Mouse (Mus musculus): ENCODE measurements around the gene Tecpr1. TPM values are rescaled to one million over a fixed set of nuclear protein-coding genes. Genes with fewer than 3 reads are reported as not detected.

Tecpr1 gene
- polyA plus RNA-seq, 1 experiment from 2014 or later: 3.2 TPM

DNA sequence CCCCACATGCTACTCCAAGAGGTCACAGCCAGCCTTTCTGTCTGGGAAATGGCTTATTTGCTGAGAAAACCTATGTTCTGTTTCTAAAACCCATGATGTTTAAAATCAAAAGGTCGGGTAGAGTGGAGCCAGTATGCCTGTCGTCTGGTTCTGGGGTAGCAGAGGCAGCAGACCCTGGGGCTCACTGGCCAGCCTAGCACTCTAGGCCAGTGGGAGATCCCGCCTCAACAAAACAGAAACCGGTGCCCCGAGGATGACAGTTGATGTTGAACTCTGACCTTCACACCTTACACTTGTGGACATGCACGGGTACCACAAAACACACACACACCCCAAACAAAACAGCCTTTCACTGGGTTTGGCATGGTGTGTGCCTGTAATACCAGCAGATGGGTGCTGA is 35.0 kb downstream of the Tecpr1 start:
- 68% methylated on average over 6 of the region's 6 CpGs for WGBS (ENCODE audit: insufficient replicate concordance)
- Histone ChIP-seq H3K36me3 (peaks cover 22% of the 10 kb centered on the region), H3K9me3 (replicated peaks) (no peaks in the 10 kb centered on the region), H3K4me3 (replicated peaks) (no peak overlapping the region), H3K27ac (no peak overlapping the region), H3K27me3 (no peaks in the 10 kb centered on the region), H3K9ac (no peak overlapping the region), H3K4me2 (no peak overlapping the region), H3K4me1 (replicated peaks) (peaks cover 27% of the 10 kb centered on the region)
- ATAC-seq (ENCODE audit: low read depth) (no peak), DNase-seq (no peak)

DNA sequence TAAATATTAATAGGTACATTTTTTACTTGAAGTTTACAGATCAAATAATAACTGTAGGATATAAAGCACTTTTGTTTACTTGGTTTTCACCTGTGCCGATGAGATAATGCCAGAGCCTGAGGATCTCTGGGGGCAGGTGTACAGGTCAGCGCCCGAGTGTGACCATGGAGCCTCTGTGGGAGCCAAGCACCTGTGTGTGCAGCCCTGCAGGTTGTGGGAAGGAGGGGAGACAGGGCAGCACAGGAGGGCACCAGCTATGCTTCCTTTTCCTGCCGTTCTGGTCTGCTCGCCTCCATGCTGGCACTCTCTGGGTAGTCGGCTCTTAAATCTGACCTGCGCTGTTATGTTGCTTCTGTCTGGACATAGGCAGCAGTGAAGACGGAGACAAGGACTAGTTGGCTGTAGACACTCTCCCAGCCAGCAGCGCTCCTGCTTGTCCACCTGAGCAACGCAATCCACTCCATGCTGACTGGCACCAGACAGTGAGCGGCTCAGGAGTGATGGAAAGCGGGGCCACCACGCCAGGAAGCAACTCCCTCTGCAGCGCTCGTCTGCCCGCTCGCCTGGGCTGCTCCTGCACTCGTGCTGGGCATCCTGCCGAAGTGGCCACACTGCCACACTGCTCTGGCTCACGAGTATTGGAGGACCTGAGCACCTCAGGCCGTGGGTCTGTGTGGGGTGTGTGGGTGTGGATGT is 38.9 kb downstream of the Tecpr1 start:
- Histone ChIP-seq H3K4me2 (no peak overlapping the region), H3K9me3 (replicated peaks) (no peaks in the 10 kb centered on the region), H3K36me3 (peaks cover 34% of the 10 kb centered on the region), H3K4me1 (replicated peaks) (peaks cover 28% of the 10 kb centered on the region), H3K27ac (no peak overlapping the region), H3K4me3 (replicated peaks) (no peak overlapping the region), H3K9ac (no peak overlapping the region), H3K27me3 (no peaks in the 10 kb centered on the region)
- 84% methylated on average over 21 of the region's 21 CpGs for WGBS (ENCODE audit: insufficient replicate concordance)
- ATAC-seq (ENCODE audit: low read depth) (no peak), DNase-seq (no peak)

DNA sequence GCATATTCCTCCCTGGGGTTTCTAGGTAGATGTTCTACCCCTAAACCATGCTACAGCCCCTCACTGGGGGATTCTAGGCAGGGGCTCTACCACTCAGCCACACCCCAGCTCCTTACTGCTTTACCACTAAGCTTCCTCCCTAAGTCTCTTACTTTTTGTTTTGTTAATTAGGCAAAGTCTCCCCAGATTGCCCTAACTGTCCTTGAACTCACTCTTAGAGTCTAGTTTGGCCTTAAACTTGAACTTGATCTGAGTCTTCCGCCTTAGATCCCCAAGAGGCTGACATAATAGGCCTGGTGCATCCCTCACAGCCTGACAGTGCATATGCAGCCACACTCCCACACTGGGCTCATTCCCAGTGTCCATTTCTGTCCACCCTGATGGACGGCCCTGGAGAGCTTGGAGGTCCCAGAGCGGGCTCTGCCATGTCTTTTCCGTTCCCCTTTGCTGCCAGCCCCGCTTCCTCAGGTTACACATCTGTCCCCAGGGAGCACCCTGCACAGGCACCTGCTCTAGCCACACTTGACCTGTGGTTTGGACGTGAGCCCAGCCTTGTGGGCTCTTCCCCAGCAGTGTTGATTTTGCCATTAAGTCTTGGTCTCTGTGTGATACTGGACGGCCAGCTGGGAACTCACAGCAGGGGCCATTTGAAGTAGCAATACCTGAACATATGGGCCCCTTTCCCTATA is 39.6 kb downstream of the Tecpr1 start:
- Histone ChIP-seq H3K4me2 (no peak overlapping the region), H3K4me1 (replicated peaks) (peaks cover 23% of the 10 kb centered on the region), H3K9me3 (replicated peaks) (no peaks in the 10 kb centered on the region), H3K36me3 (peaks cover 40% of the 10 kb centered on the region), H3K27ac (no peak overlapping the region), H3K4me3 (replicated peaks) (no peak overlapping the region), H3K27me3 (no peaks in the 10 kb centered on the region), H3K9ac (no peak overlapping the region)
- DNase-seq: no peak
- ATAC-seq (ENCODE audit: low read depth): no peak
- WGBS (ENCODE audit: insufficient replicate concordance): 74% methylated on average over 7 of the region's 7 CpGs

DNA sequence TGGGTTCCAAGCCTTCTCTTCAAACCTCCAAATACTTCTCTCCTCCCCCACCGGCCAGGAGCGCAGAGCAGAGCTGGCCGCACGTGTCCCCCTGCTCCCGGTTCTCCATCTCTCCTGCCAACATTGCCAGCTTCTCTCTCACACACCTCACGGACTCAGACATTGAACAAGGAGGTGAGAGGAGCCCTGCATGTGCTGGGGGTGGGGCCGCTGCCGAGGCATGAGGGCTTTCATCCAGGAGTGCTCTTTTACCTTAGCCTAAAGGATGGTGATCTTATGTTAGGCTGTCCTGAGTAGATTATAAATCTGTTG is 40.2 kb downstream of the Tecpr1 start:
- no peak for DNase-seq
- no peak overlapping the region for H3K27ac ChIP-seq
- no peak overlapping the region for H3K9ac ChIP-seq
- H3K4me2 ChIP-seq: 0 out of 2 replicates have a peak overlapping the region, but pooled peaks have one; percentile 2
- ATAC-seq (ENCODE audit: low read depth): no peak
- H3K4me3 ChIP-seq (replicated peaks): no peak overlapping the region
- WGBS (ENCODE audit: insufficient replicate concordance): 65% methylated on average over 8 of the region's 8 CpGs
- peaks cover 23% of the 10 kb centered on the region for H3K4me1 ChIP-seq (replicated peaks)
- peaks cover 40% of the 10 kb centered on the region for H3K36me3 ChIP-seq
- no peaks in the 10 kb centered on the region for H3K9me3 ChIP-seq (replicated peaks)
- no peaks in the 10 kb centered on the region for H3K27me3 ChIP-seq

DNA sequence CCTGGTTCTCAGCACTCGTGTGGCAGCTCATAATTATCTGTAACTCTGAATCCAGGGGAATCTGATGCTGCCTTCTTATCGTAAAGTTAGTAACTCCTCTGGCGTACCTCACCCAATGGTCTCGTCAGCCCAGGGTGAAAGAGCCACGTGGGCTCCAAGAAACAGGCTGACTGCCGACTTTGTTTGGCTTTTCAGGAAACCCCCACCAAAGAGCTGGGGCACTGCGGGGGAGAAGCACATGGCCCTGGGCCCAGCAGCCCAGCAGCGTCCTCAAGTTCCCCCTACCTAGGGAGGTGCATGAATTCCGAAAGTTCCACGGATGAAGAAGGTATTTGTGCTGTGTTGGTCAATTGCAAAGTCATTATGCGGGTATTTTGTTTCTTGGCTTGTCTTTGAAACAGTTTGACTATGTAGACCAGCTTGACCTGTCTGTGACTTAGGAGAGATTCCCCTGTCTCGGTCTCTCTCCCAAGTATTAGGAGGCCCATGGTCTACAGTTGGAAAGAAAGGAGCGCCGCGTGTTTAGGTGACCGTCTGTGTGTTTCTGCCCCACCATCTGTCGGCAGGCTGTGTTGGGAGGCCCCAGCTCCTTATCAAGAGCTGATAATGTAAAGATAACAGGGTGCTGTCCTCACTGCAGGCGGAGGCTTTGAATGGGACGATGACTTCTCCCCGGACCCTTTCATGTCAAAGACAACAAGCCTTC is 40.7 kb downstream of the Tecpr1 start:
- no peak overlapping the region for H3K9ac ChIP-seq
- no peak overlapping the region for H3K27ac ChIP-seq
- H3K9me3 ChIP-seq (replicated peaks): no peaks in the 10 kb centered on the region
- H3K36me3 ChIP-seq: peaks cover 44% of the 10 kb centered on the region
- ATAC-seq (ENCODE audit: low read depth) (peak; percentile 32; the same call in 1 of the 2 replicates), DNase-seq (no peak)
- 44% methylated on average over 20 of the region's 20 CpGs for WGBS (ENCODE audit: insufficient replicate concordance)
- 0 out of 2 replicates have a peak overlapping the region, but pooled peaks have one; percentile 2 for H3K4me2 ChIP-seq
- H3K4me1 ChIP-seq (replicated peaks): peaks cover 23% of the 10 kb centered on the region
- H3K27me3 ChIP-seq: no peaks in the 10 kb centered on the region
- H3K4me3 ChIP-seq (replicated peaks): no peak overlapping the region

DNA sequence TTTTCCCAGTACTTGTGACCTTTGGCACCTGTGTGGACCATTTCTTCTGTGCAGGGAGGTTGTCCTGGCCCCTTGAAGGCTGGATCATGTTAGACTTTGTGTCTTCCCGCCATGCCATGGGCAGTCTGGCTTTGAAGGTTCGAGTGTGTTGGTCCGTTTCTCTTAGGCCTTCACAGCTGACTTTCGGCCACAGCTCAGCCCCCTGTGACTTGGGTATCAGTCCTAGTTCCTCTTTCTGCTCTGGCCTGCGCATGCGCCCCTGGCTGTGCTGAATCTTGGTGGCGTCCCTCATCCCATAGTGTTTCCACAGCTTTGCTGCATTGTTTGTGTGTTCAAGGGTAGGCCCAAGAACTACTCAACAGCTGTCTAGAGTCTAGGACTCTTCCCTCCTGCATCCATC is 42.2 kb downstream of the Tecpr1 start:
- Histone ChIP-seq H3K27me3 (no peaks in the 10 kb centered on the region), H3K9ac (no peak overlapping the region), H3K4me3 (replicated peaks) (no peak overlapping the region), H3K9me3 (replicated peaks) (no peaks in the 10 kb centered on the region), H3K4me2 (no peak overlapping the region), H3K4me1 (replicated peaks) (peaks cover 23% of the 10 kb centered on the region), H3K36me3 (peaks cover 53% of the 10 kb centered on the region), H3K27ac (no peak overlapping the region)
- no peak for ATAC-seq (ENCODE audit: low read depth)
- WGBS (ENCODE audit: insufficient replicate concordance): 57% methylated on average over 7 of the region's 7 CpGs
- no peak for DNase-seq

DNA sequence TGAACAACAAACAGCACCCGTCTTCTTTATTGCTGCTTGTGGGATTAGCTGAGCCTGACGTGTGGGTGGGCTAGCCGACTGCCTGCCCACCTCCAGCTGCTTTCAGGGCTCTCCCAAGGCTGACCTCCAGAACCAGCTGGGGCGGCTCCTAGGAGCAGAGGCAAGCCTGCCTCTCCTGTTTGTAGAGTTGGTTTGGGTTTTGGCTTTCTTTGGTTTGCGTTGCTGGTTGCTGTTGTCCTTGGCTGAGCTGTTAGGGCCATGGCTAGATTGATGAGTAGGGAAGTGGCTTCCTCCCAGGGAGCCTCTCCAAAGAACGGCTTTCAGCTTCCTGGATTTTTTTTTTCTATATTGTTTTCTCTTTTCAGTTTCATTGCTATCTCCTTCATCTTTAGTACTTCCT is 45.2 kb downstream of the Tecpr1 start:
- no peaks in the 10 kb centered on the region for H3K9me3 ChIP-seq (replicated peaks)
- H3K27me3 ChIP-seq: no peaks in the 10 kb centered on the region
- H3K4me1 ChIP-seq (replicated peaks): peaks cover 16% of the 10 kb centered on the region
- 57% methylated on average over 6 of the region's 6 CpGs for WGBS (ENCODE audit: insufficient replicate concordance)
- DNase-seq (no peak), ATAC-seq (ENCODE audit: low read depth) (no peak)
- no peak overlapping the region for H3K27ac ChIP-seq
- no peak overlapping the region for H3K9ac ChIP-seq
- no peak overlapping the region for H3K4me2 ChIP-seq
- no peak overlapping the region for H3K4me3 ChIP-seq (replicated peaks)
- peaks cover 61% of the 10 kb centered on the region for H3K36me3 ChIP-seq

DNA sequence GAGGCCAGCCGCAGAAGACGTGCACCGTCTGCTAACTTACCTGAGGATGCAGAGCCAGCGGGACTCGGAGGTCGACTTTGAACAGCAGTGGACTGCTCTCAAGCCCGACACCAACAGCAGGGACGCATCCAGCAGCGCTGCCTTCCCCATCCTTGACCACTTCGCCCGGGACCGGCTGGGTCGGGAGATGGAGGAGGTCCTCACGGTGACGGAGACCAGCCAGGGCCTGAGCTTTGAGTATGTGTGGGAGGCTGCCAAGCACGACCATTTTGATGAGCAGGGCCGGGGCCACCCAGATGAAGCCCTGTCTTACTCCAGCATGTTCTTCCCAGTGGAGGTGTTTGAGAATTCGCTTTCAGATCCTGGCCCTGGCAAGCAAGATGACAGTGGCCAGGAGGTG is 49.8 kb downstream of the Tecpr1 start:
- 91% methylated on average over 18 of the region's 18 CpGs for WGBS (ENCODE audit: insufficient replicate concordance)
- H3K36me3 ChIP-seq: peaks cover 75% of the 10 kb centered on the region

DNA sequence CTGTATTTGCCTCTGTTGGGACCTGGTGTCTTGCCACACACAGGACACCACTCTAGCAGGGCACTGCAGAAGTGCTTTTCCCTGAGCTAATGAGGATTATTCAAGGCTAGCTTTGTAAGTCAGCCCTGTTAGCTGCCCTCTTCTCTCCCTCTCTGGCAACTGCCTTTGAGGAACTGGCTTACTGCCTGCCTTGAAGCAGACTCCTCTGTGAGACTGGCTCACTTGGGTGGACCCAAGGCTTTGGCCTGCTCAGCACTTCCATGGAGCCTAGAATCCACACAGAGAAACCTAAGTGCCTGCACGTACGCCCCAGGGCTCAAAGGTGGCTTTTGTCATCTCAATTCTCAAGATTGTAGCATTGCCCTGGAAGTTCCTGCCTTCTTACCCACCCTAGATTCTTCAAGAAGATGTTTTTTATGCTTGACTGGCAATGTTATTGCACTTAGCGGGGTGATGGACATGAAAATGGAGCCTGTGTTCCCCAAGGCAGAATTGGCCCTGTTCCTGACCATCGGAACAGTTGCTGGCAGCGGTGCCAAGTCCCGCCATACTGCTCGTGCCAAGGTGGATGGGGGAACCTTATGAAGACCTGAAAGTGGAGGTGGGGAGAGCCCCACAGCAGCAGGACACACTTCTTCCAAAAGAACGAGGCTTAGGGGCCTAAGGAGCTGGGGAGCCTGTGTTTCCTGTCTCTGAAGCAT is 54.0 kb downstream of the Tecpr1 start:
- ATAC-seq (ENCODE audit: low read depth) (no peak), DNase-seq (no peak)
- WGBS (ENCODE audit: insufficient replicate concordance): 86% methylated on average over 8 of the region's 8 CpGs
- Histone ChIP-seq H3K36me3 (peaks cover 62% of the 10 kb centered on the region), H3K4me3 (replicated peaks) (no peak overlapping the region), H3K9ac (no peak overlapping the region), H3K27ac (no peak overlapping the region), H3K9me3 (replicated peaks) (no peaks in the 10 kb centered on the region), H3K4me2 (no peak overlapping the region), H3K27me3 (no peaks in the 10 kb centered on the region), H3K4me1 (replicated peaks) (no peaks in the 10 kb centered on the region)

More for the DNA sequence above, 49.8 kb downstream of the Tecpr1 start:
- Histone ChIP-seq H3K4me3 (replicated peaks) (no peak overlapping the region), H3K27me3 (no peaks in the 10 kb centered on the region), H3K9ac (no peak overlapping the region), H3K9me3 (replicated peaks) (no peaks in the 10 kb centered on the region), H3K4me2 (no peak overlapping the region), H3K27ac (no peak overlapping the region), H3K4me1 (replicated peaks) (no peaks in the 10 kb centered on the region)
- no peak for ATAC-seq (ENCODE audit: low read depth)
- DNase-seq: no peak

DNA sequence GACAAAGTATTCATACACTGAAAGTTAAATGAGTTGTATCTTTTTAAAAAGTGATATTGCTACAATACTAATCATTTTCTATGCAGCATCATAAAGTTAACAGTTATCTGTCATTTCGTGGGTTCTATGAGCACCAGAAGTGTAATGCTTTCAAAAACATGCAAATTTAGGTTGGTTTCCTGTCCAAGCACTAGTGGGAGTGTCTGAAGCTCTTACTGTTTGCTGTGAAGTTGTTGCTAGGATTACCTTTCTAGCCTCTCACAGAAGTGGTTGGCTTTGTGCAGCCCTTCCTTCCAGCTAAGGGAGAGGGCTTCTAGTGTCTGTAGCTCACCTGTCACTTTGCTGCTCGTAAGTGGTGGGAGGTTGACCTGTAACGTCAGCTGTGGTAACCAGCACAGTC is 57.7 kb downstream of the Tecpr1 start:
- WGBS (ENCODE audit: insufficient replicate concordance): 73% methylated on average over 3 of the region's 3 CpGs

DNA sequence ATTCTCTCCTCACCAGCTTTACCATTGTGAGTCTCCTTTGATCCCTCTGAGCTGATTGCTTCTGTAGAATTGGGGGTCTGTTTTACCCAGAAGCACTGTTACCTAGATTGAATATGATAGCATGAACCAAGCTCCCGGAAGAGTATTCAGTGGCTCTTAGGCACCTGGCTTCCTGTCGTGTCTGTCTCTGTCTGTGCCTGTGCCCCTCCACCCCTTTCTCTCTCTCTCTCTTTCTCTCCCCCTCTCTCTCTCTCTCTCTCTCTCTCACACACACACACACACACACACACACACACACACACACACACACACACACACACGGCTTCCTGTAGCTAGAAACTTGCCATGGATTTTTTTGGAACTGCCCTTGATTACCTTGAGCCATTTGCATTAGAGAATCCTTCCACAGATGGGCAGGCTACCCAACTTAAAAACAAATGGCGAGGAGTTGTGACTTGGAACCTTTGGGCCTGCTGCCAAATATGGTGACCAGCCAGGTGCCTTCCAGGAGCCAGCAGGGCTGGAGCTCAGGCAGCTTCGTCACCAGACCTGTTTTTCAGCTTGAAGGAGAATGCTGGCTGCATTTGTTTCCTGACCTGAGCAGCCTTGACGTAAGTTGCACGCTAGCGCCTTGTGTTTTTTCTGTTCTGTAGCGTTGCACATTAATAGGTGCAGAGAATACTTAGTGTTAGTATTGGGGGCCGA is 60.5 kb downstream of the Tecpr1 start:
- Histone ChIP-seq H3K27me3 (no peaks in the 10 kb centered on the region), H3K27ac (no peak overlapping the region), H3K9ac (no peak overlapping the region), H3K4me2 (no peak overlapping the region), H3K4me3 (replicated peaks) (no peak overlapping the region), H3K9me3 (replicated peaks) (no peaks in the 10 kb centered on the region), H3K4me1 (replicated peaks) (peaks cover 10% of the 10 kb centered on the region), H3K36me3 (peaks cover 41% of the 10 kb centered on the region)
- no peak for DNase-seq
- no peak for ATAC-seq (ENCODE audit: low read depth)
- 76% methylated on average over 10 of the region's 10 CpGs for WGBS (ENCODE audit: insufficient replicate concordance)

More for the DNA sequence above, 57.7 kb downstream of the Tecpr1 start:
- H3K27ac ChIP-seq: no peak overlapping the region
- no peaks in the 10 kb centered on the region for H3K27me3 ChIP-seq
- no peak overlapping the region for H3K4me3 ChIP-seq (replicated peaks)
- no peak overlapping the region for H3K4me2 ChIP-seq
- peaks cover 10% of the 10 kb centered on the region for H3K4me1 ChIP-seq (replicated peaks)
- no peak overlapping the region for H3K9ac ChIP-seq
- peaks cover 50% of the 10 kb centered on the region for H3K36me3 ChIP-seq
- H3K9me3 ChIP-seq (replicated peaks): no peaks in the 10 kb centered on the region
- DNase-seq: no peak
- ATAC-seq (ENCODE audit: low read depth): no peak
